Mouse (Mus musculus) liver, embryonic 16.5 days (tissue): Measurements from ENCODE around the gene Usp3. TPM values are rescaled to one million over a fixed set of nuclear protein-coding genes. Genes with fewer than 3 reads are reported as not detected.

Experiments used
- ATAC-seq: fragments of 200-750 bp; cut with Nextera tagmentation; 2 replicates; pipeline ENCODE4 v1.8.0; 2017; ENCODE audit warnings: low read depth, mild to moderate bottlenecking, moderate number of reproducible peaks, moderate library complexity
- H3K27ac ChIP-seq: fragments of 300-500 bp; sonication (generic); 2 replicates; pipeline ENCODE4 v1.5.1; 2014; ENCODE audit warnings: mild to moderate bottlenecking, low read length
- H3K27me3 ChIP-seq: fragments of 300-500 bp; sonication (generic); 2 replicates; pipeline ENCODE4 v1.6.1; 2014; ENCODE audit warnings: low read depth, low read length, mixed read lengths; ENCODE audit not compliant: control insufficient read depth, insufficient read depth
- H3K36me3 ChIP-seq: fragments of 300-500 bp; sonication (generic); 2 replicates; pipeline ENCODE4 v1.6.1; 2014; ENCODE audit warnings: mild to moderate bottlenecking; ENCODE audit not compliant: control insufficient read depth, insufficient read depth
- H3K4me1 ChIP-seq: fragments of 300-500 bp; sonication (generic); 2 replicates; pipeline ENCODE4 v1.6.1; 2014; ENCODE audit warnings: low read depth, low read length, mixed read lengths; ENCODE audit not compliant: control insufficient read depth
- H3K4me2 ChIP-seq: fragments of 300-500 bp; sonication (generic); 2 replicates; pipeline ENCODE4 v1.6.1; 2014; ENCODE audit warnings: low read depth, low read length, mixed read lengths
- H3K4me3 ChIP-seq: fragments of 300-500 bp; sonication (generic); 2 replicates; pipeline ENCODE4 v1.5.1; 2014; ENCODE audit warnings: low read depth, mild to moderate bottlenecking, low read length
- H3K9ac ChIP-seq: fragments of 300-500 bp; sonication (generic); 2 replicates; pipeline ENCODE4 v1.6.1; 2014; ENCODE audit warnings: low read depth, low read length
- H3K9me3 ChIP-seq: fragments of 300-500 bp; sonication (generic); replicated peaks from 2 replicates; pipeline ENCODE4 v1.6.1; 2016; ENCODE audit warnings: low read length; ENCODE audit not compliant: control insufficient read depth
- WGBS: fragments of 180-500 bp; shearing (Covaris S2); extraction: QIAGEN DNeasy Blood & Tissue Kit; methylation state at CpG from one replicate; pipeline ENCODE4 v1.1.7; 2014; ENCODE audit not compliant: insufficient replicate concordance; 5-methylcytosine and 5-hydroxymethylcytosine counted together
- polyA plus RNA-seq: library from polyadenylated mRNA; unstranded; fragments of >200 nt; fragmentation: Nextera tagmentation; extraction: Ambion mirVana; gene quantifications from 2 replicates; pipeline ENCODE4 v1.2.1, GENCODE M21; 2015

Usp3 gene
- polyA plus RNA-seq, 1 experiment from 2014 or later: 11.9 TPM

GRCm38 (mm10) chr9:66504518-66504917 is 88.4 kb downstream of the Usp3 start:
- Histone ChIP-seq H3K9ac (no peak overlapping the region; the same call in 1 of the 2 replicates), H3K4me3 (no peak overlapping the region), H3K36me3 (peaks cover 55% of the 10 kb centered on the region), H3K27me3 (no peaks in the 10 kb centered on the region), H3K27ac (peak overlapping the region; percentile 94), H3K9me3 (no peaks in the 10 kb centered on the region), H3K4me2 (no peak overlapping the region), H3K4me1 (peaks cover 37% of the 10 kb centered on the region)
- ATAC-seq: no peak
- 89% methylated on average over 13 of the region's 13 CpGs for WGBS

- Histone ChIP-seq H3K27ac (peak overlapping the region; percentile 94), H3K4me2 (0 out of 2 replicates have a peak overlapping the region, but pooled peaks have one; percentile 14), H3K4me3 (no peak overlapping the region), H3K27me3 (no peaks in the 10 kb centered on the region), H3K36me3 (peaks cover 49% of the 10 kb centered on the region), H3K4me1 (peaks cover 37% of the 10 kb centered on the region), H3K9ac (peak overlapping the region; percentile 8; the same call in 1 of the 2 replicates), H3K9me3 (no peaks in the 10 kb centered on the region)
- ATAC-seq: peak; percentile 68
- WGBS: 37% methylated on average over 4 of the region's 4 CpGs
Measured at GRCm38 (mm10) chr9:66503879-66504411, 89.0 kb downstream of the Usp3 start.

- Histone ChIP-seq H3K4me2 (no peak overlapping the region), H3K27ac (no peak overlapping the region), H3K36me3 (peaks cover 54% of the 10 kb centered on the region), H3K27me3 (no peaks in the 10 kb centered on the region), H3K9me3 (no peaks in the 10 kb centered on the region), H3K4me1 (peaks cover 29% of the 10 kb centered on the region), H3K9ac (no peak overlapping the region), H3K4me3 (no peak overlapping the region)
- no peak for ATAC-seq
- 81% methylated on average over 2 of the region's 2 CpGs for WGBS
Measured at GRCm38 (mm10) chr9:66501248-66501647, 91.7 kb downstream of the Usp3 start.

- H3K9me3 ChIP-seq: no peaks in the 10 kb centered on the region
- no peaks in the 10 kb centered on the region for H3K27me3 ChIP-seq
- H3K27ac ChIP-seq: no peak overlapping the region
- H3K4me3 ChIP-seq: no peak overlapping the region
- peaks cover 80% of the 10 kb centered on the region for H3K36me3 ChIP-seq
- H3K4me2 ChIP-seq: no peak overlapping the region
- no peaks in the 10 kb centered on the region for H3K4me1 ChIP-seq
- no peak for ATAC-seq
- H3K9ac ChIP-seq: no peak overlapping the region
Measured at GRCm38 (mm10) chr9:66493992-66494391, 99.0 kb downstream of the Usp3 start.

GRCm38 (mm10) chr9:66492361-66492760 is 100.6 kb downstream of the Usp3 start:
- 40% methylated on average over 1 of the region's 1 CpGs for WGBS
- H3K4me1 ChIP-seq: no peaks in the 10 kb centered on the region
- no peak overlapping the region for H3K4me2 ChIP-seq
- no peak overlapping the region for H3K9ac ChIP-seq
- no peak overlapping the region for H3K27ac ChIP-seq
- no peaks in the 10 kb centered on the region for H3K27me3 ChIP-seq
- H3K4me3 ChIP-seq: no peak overlapping the region
- no peak for ATAC-seq
- H3K36me3 ChIP-seq: peaks cover 77% of the 10 kb centered on the region
- H3K9me3 ChIP-seq: no peaks in the 10 kb centered on the region

GRCm38 (mm10) chr9:66488786-66489185 is 104.2 kb downstream of the Usp3 start:
- no peak overlapping the region for H3K4me2 ChIP-seq
- H3K36me3 ChIP-seq: peaks cover 77% of the 10 kb centered on the region
- peaks cover 3% of the 10 kb centered on the region; the same call in 1 of the 2 replicates for H3K4me1 ChIP-seq
- H3K27ac ChIP-seq: no peak overlapping the region
- H3K9me3 ChIP-seq: no peaks in the 10 kb centered on the region
- H3K4me3 ChIP-seq: no peak overlapping the region
- no peak overlapping the region for H3K9ac ChIP-seq
- ATAC-seq: no peak
- no peaks in the 10 kb centered on the region for H3K27me3 ChIP-seq

GRCm38 (mm10) chr9:66483429-66483828 is 109.5 kb downstream of the Usp3 start:
- no peak overlapping the region for H3K9ac ChIP-seq
- H3K36me3 ChIP-seq: peaks cover 71% of the 10 kb centered on the region
- no peaks in the 10 kb centered on the region for H3K9me3 ChIP-seq
- peak; percentile 74 for ATAC-seq
- WGBS: 31% methylated on average over 3 of the region's 3 CpGs
- H3K27me3 ChIP-seq: no peaks in the 10 kb centered on the region
- H3K4me1 ChIP-seq: peaks cover 5% of the 10 kb centered on the region; the same call in 1 of the 2 replicates
- no peak overlapping the region for H3K4me2 ChIP-seq
- no peak overlapping the region for H3K4me3 ChIP-seq
- no peak overlapping the region for H3K27ac ChIP-seq

- H3K4me3 ChIP-seq: no peak overlapping the region
- 31% methylated on average over 2 of the region's 2 CpGs for WGBS
- H3K27ac ChIP-seq: 0 out of 2 replicates have a peak overlapping the region, but pooled peaks have one; percentile 10
- no peak overlapping the region for H3K9ac ChIP-seq
- H3K36me3 ChIP-seq: peaks cover 57% of the 10 kb centered on the region
- no peaks in the 10 kb centered on the region for H3K27me3 ChIP-seq
- H3K4me2 ChIP-seq: no peak overlapping the region
- H3K9me3 ChIP-seq: no peaks in the 10 kb centered on the region
- peak; percentile 71 for ATAC-seq
- no peaks in the 10 kb centered on the region for H3K4me1 ChIP-seq
Measured at GRCm38 (mm10) chr9:66477785-66478184, 115.2 kb downstream of the Usp3 start.

GRCm38 (mm10) chr9:66465087-66465486 is 127.9 kb downstream of the Usp3 start:
- Histone ChIP-seq H3K4me1 (no peaks in the 10 kb centered on the region), H3K36me3 (peaks cover 59% of the 10 kb centered on the region), H3K27me3 (no peaks in the 10 kb centered on the region), H3K27ac (no peak overlapping the region), H3K4me3 (no peak overlapping the region), H3K4me2 (no peak overlapping the region), H3K9me3 (no peaks in the 10 kb centered on the region), H3K9ac (no peak overlapping the region)
- 53% methylated on average over 4 of the region's 4 CpGs for WGBS
- ATAC-seq: no peak
